Mouse (Mus musculus) stomach, postnatal 0 days (tissue): ENCODE results near the gene Cntnap1. TPM values are rescaled to one million over a fixed set of nuclear protein-coding genes. Genes with fewer than 3 reads are reported as not detected.

Experiments used
- ATAC-seq: fragments of 200-750 bp; cut with Nextera tagmentation; 2 replicates; pipeline ENCODE4 v1.8.0; 2017; ENCODE audit not compliant: low FRiP score, low TSS enrichment
- DNase-seq: peaks from one replicate; pipeline ENCODE4 v3.0.0-alpha.2; 2016; ENCODE audit warnings: low spot score
- H3K27ac ChIP-seq: fragments of 300-500 bp; sonication (generic); replicated peaks from 2 replicates; pipeline ENCODE4 v1.5.1; 2014; ENCODE audit warnings: mild to moderate bottlenecking, control low read depth
- H3K27me3 ChIP-seq: fragments of 300-500 bp; sonication (generic); 2 replicates; pipeline ENCODE4 v1.6.1; 2014; ENCODE audit warnings: low read length; ENCODE audit not compliant: control insufficient read depth, insufficient read depth
- H3K36me3 ChIP-seq: fragments of 300-500 bp; sonication (generic); 2 replicates; pipeline ENCODE4 v1.6.1; 2014; ENCODE audit warnings: low read length, mixed read lengths; ENCODE audit not compliant: control insufficient read depth, insufficient read depth
- H3K4me1 ChIP-seq: fragments of 300-500 bp; sonication (generic); replicated peaks from 2 replicates; pipeline ENCODE4 v1.6.1; 2014; ENCODE audit warnings: antibody characterized with exemption; ENCODE audit not compliant: control insufficient read depth, insufficient read depth
- H3K4me2 ChIP-seq: fragments of 300-500 bp; sonication (generic); replicated peaks from 2 replicates; pipeline ENCODE4 v1.6.1; 2014; ENCODE audit warnings: low read depth, mild to moderate bottlenecking, control low read depth, moderate library complexity
- H3K4me3 ChIP-seq: fragments of 300-500 bp; sonication (generic); 2 replicates; pipeline ENCODE4 v1.5.1; 2014; ENCODE audit warnings: low read depth, low read length, control low read depth
- H3K9ac ChIP-seq: fragments of 300-500 bp; sonication (generic); 2 replicates; pipeline ENCODE4 v1.6.1; 2014; ENCODE audit warnings: mild to moderate bottlenecking, low read length, control low read depth, mixed read lengths
- H3K9me3 ChIP-seq: fragments of 300-500 bp; sonication (generic); 2 replicates; pipeline ENCODE4 v1.6.1; 2016; ENCODE audit warnings: low read length; ENCODE audit not compliant: control insufficient read depth
- CTCF ChIP-seq: IDR thresholded peaks from 2 replicates; pipeline ENCODE4 v1.5.1; 2016; ENCODE audit warnings: antibody characterized with exemption, low read depth, mild to moderate bottlenecking, moderate library complexity
- EP300 ChIP-seq: optimal IDR thresholded peaks from 2 replicates; pipeline ENCODE3; 2016; ENCODE audit warnings: antibody characterized with exemption
- WGBS: fragments of 180-500 bp; shearing (Covaris S2); extraction: QIAGEN DNeasy Blood & Tissue Kit; methylation state at CpG from one replicate; pipeline ENCODE4 v1.1.7; 2014; 5-methylcytosine and 5-hydroxymethylcytosine counted together
- polyA plus RNA-seq: library from polyadenylated mRNA; unstranded; fragments of >200 nt; fragmentation: Nextera tagmentation; extraction: Ambion mirVana; gene quantifications from 2 replicates; pipeline ENCODE4 v1.2.1, GENCODE M21; 2015

Gene Cntnap1
- polyA plus RNA-seq, 1 experiment from 2014 or later: 0.52 TPM

- Histone ChIP-seq H3K9me3 (no peaks in the 10 kb centered on the region), H3K4me2 (no peak overlapping the region), H3K36me3 (peaks cover 6% of the 10 kb centered on the region; the same call in 1 of the 2 replicates), H3K9ac (0 out of 2 replicates have a peak overlapping the region, but pooled peaks have one; percentile 36), H3K27ac (peak overlapping the region; percentile 84), H3K4me3 (no peak overlapping the region), H3K4me1 (0 out of 2 replicates have a peak, but pooled peaks cover 2% of the 10 kb centered on the region), H3K27me3 (no peaks in the 10 kb centered on the region)
- TF ChIP-seq EP300: no peak
- no peak for TF ChIP-seq CTCF
- WGBS: 17% methylated on average over 5 of the region's 6 CpGs
- peak; percentile 52 for DNase-seq
- peak; percentile 82 for ATAC-seq
These were observed 19.3 kb downstream of the Cntnap1 start for GRCm38 (mm10) chr11:101189495-101190180.

DNA sequence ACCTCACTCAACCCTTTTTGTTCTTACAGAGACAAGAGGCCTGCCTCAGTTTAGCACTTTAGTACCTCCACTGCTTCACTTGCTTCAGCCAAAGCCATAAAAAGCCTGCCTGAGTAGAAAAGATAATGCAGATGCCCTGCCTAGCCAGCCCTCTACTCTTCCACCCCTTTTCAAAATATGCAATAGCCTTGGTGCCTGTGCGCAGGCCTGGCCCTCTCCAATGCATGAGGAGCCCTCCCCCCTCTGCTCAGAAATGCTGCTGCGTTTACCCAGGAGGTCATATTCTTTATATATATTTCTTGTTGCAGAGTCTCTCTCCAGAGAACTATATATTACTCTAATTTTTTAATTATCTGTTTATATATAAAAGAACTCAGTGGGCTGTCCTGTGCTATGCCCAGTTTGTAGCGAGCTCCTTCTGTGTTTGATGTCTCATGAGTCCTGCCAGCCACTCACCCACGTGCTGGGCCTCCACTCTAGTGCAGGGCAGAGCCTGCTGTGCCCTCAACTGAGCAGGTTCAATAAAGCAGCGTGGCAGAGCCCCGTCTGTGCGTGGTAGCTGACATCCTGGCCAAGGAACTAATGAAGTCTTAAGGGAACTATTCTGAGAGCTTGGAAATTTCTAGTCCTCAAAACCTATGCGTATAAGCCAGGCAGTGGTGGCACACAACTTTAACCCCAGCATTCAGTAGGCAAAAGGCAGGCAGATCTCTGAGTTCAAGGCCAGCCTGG lies 20.0 kb downstream of the Cntnap1 start:
- no peak overlapping the region for H3K4me3 ChIP-seq
- H3K36me3 ChIP-seq: peaks cover 6% of the 10 kb centered on the region; the same call in 1 of the 2 replicates
- WGBS: 41% methylated on average over 8 of the region's 8 CpGs
- no peaks in the 10 kb centered on the region for H3K9me3 ChIP-seq
- H3K27me3 ChIP-seq: no peaks in the 10 kb centered on the region
- H3K4me2 ChIP-seq: no peak overlapping the region
- no peak for DNase-seq
- peak overlapping the region; percentile 84 for H3K27ac ChIP-seq
- H3K9ac ChIP-seq: peak overlapping the region; percentile 36; the same call in 1 of the 2 replicates
- 0 out of 2 replicates have a peak, but pooled peaks cover 2% of the 10 kb centered on the region for H3K4me1 ChIP-seq
- TF ChIP-seq EP300: no peak
- TF ChIP-seq CTCF: no peak
- ATAC-seq: no peak

GRCm38 (mm10) chr11:101190913-101191907 lies 20.9 kb downstream of the Cntnap1 start:
- Histone ChIP-seq H3K4me2 (no peak overlapping the region), H3K4me1 (0 out of 2 replicates have a peak, but pooled peaks cover 2% of the 10 kb centered on the region), H3K36me3 (peaks cover 6% of the 10 kb centered on the region; the same call in 1 of the 2 replicates), H3K9ac (no peak overlapping the region; the same call in 1 of the 2 replicates), H3K4me3 (no peak overlapping the region), H3K27ac (peak overlapping the region; percentile 84), H3K27me3 (no peaks in the 10 kb centered on the region), H3K9me3 (no peaks in the 10 kb centered on the region)
- DNase-seq (no peak), ATAC-seq (no peak)
- TF ChIP-seq EP300 (no peak), CTCF (no peak)
- WGBS: 59% methylated on average over 17 of the region's 17 CpGs

DNA sequence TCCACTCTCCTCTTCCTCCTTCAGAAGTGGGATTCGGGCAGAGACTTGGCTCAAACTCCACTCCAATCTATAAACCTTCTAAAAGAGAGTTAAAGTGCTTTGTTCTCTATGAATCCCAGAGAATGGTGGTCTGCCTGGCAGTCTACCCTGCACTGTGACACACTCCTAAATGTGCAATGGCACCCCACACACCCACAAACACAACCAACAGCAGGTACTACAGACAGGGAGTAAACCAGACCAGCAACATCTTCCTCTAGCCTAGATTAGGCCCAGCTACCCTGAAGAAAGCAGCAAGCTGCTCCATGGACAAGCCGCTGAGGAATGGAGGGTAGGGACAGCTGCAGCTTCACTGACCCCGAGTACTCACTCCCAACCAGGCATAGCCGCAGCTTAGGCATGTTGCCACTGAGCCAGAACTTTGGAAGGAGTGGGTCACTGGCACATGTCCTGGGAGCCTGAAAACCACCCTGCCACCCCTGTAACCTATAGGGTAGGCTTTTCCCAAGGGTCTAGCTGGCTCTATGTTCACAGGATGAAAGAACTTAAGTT lies 21.7 kb downstream of the Cntnap1 start:
- Histone ChIP-seq H3K27me3 (no peaks in the 10 kb centered on the region), H3K4me1 (0 out of 2 replicates have a peak, but pooled peaks cover 2% of the 10 kb centered on the region), H3K9me3 (no peaks in the 10 kb centered on the region), H3K36me3 (peaks cover 11% of the 10 kb centered on the region; the same call in 1 of the 2 replicates), H3K27ac (no peak overlapping the region; the same call in 1 of the 2 replicates), H3K9ac (no peak overlapping the region), H3K4me3 (no peak overlapping the region), H3K4me2 (no peak overlapping the region)
- 67% methylated on average over 4 of the region's 4 CpGs for WGBS
- ATAC-seq: no peak
- DNase-seq: no peak
- no peak for TF ChIP-seq EP300
- TF ChIP-seq CTCF: no peak

DNA sequence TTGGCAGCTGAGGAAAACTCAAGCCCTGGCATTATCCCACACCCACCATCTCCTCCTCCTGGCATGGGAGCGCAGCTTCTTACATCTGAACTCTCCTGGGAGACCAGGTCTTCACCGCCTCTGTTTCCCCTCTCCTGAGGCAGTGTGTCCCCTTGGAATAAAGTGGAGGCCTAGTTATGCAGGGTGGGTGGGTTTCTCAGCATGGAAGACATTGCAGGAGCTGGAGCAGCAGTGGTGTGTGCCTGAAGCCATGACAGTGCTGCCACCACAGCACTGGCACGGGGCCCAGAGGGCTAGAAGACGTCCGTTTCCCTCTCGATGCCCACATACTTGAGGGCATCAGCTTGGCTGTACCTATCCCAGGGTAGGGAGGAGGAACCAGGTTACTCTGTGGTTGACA lies 22.3 kb downstream of the Cntnap1 start:
- no peak overlapping the region for H3K4me3 ChIP-seq
- no peak overlapping the region for H3K4me2 ChIP-seq
- no peaks in the 10 kb centered on the region for H3K9me3 ChIP-seq
- TF ChIP-seq CTCF (no peak), EP300 (no peak)
- no peak for ATAC-seq
- no peak for DNase-seq
- 89% methylated on average over 6 of the region's 6 CpGs for WGBS
- no peaks in the 10 kb centered on the region for H3K27me3 ChIP-seq
- H3K27ac ChIP-seq: no peak overlapping the region
- H3K9ac ChIP-seq: no peak overlapping the region
- peaks cover 15% of the 10 kb centered on the region; the same call in 1 of the 2 replicates for H3K36me3 ChIP-seq
- 0 out of 2 replicates have a peak, but pooled peaks cover 2% of the 10 kb centered on the region for H3K4me1 ChIP-seq
